Mouse (Mus musculus): ENCODE data around the gene Palld.

- TF ChIP-seq CTCF (IDR thresholded peaks at IDR 0.05; ENCODE audit: low read depth, low read length) = no peak
- no peak for TF ChIP-seq TAL1 (conservative IDR thresholded peaks at IDR 0.05; ENCODE audit: low read depth, low read length)
Measured at GRCm38 (mm10) chr8:61488631-61489030, 413.9 kb downstream of the Palld start.
